Mouse (Mus musculus) brain, embryonic 18.5 days (tissue): ENCODE measurements around the gene Slc2a8.

Experiments used
- DNase-seq: peaks from one replicate; pipeline ENCODE4 v3.0.0-alpha.2; 2012; ENCODE audit warnings: low read depth, low spot score

Slc2a8 gene

GRCm38 (mm10) chr2:32971235-32971634 lies 10.6 kb downstream of the Slc2a8 start:
- DNase-seq: no peak

- no peak for DNase-seq
These were observed 12.6 kb downstream of the Slc2a8 start for GRCm38 (mm10) chr2:32969326-32969725.

GRCm38 (mm10) chr2:32968024-32968614 lies 13.8 kb downstream of the Slc2a8 start:
- DNase-seq: no peak

DNA sequence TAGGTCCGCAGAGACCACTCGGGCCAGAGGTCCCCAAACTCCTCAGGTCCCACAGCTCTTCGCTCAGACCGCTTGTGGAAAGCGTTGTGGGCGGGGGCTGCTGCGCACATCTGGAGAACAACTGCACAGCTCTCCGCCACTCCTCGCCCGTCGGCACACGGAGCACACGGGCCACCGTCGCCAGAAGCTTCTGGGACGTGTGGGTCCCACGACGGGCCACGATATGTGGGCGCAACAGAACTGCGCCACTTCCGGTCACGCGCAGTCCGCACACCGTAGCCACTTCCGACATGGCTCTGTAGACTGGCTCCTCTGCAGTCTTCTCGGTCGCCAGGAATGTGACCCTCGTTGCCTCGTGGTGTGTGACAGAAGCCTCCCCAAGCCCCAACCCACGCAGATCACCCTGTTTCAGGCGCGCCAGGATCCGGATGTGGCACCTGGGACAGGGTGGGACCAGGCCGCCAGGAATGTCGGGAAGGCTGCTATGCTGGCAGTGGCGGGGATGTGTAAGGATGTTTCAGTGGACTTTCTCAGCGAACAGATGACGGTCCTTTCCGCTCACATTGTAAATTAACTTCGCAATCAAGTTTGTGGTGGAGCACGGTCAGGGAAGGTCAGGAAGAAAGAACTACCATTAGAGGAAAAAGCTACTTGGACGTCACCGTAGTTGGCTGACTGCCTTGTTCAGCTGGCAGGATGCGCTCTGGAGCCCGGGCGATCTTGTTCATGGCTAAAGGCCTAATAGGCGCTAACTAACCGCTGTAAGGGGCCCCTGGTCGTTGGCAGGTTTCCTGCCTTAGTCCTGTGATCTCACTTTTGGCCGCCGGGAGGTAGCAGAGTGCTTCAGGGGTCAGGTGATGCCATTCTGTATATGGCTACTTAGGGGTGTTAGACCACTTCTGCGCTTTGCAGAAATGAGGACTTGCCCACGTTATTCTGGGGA lies 14.9 kb downstream of the Slc2a8 start:
- DNase-seq: peak; percentile 84

DNA sequence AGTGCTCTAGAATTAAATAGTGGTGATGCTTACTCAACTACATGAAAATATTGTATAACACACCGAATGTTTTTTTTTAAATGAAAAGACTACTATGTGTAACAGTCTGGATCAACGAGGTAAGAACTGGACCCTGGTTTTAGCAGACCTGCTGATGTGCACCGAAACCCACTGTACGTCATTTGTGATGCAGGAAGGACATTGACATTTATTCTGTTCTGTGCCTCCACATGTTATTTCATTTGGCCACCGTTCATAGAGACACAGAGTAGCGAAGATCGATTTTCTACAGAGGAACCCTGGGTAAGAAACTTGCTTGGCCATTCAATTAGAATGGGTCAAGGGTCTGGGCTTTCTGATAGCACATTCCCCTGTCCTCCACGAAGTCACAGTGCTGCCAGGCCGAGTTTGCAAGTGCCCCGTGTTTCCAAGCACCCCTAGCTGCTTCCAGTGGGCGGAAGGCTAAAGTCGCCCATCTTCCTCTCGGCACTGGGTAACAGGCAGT lies 15.6 kb downstream of the Slc2a8 start:
- DNase-seq: no peak

- no peak for DNase-seq
These were observed 16.2 kb downstream of the Slc2a8 start for GRCm38 (mm10) chr2:32965511-32966183.

- DNase-seq: no peak
These were observed 17.0 kb downstream of the Slc2a8 start for GRCm38 (mm10) chr2:32964659-32965457.

- DNase-seq: no peak
These were observed 17.9 kb downstream of the Slc2a8 start for GRCm38 (mm10) chr2:32963981-32964380.

DNA sequence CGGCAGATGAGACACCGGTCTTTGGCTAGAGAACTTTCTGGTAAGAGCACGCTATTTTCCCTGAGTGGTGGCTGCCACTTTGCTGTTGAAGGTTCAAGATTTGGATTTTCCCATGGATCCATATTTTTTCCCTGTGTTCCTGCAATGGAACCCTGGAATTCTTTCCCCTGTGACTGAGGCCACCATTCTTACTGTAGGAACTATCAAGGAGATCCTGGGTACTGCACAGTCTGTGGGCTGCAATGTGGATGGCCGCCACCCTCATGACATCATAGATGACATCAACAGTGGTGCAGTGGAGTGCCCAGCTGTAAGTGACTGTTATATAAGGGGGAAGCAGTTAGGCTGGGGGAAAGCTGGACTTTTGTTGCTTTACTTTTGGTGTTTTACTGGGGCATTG lies 18.3 kb downstream of the Slc2a8 start:
- DNase-seq: no peak

- no peak for DNase-seq
These were observed 19.0 kb downstream of the Slc2a8 start for GRCm38 (mm10) chr2:32962875-32963220.

- DNase-seq: no peak
These were observed 19.6 kb downstream of the Slc2a8 start for GRCm38 (mm10) chr2:32962062-32962874.

- DNase-seq: peak; percentile 83
These were observed 20.5 kb downstream of the Slc2a8 start, which contains the start of the genes Rpl12 and Lrsam1 for GRCm38 (mm10) chr2:32961192-32961995. Rpl12 (plus strand) TSS chr2:32961559. Lrsam1 (minus strand) TSS chr2:32961614.

GRCm38 (mm10) chr2:32960273-32960672 lies 21.6 kb downstream of the Slc2a8 start:
- DNase-seq: no peak

DNA sequence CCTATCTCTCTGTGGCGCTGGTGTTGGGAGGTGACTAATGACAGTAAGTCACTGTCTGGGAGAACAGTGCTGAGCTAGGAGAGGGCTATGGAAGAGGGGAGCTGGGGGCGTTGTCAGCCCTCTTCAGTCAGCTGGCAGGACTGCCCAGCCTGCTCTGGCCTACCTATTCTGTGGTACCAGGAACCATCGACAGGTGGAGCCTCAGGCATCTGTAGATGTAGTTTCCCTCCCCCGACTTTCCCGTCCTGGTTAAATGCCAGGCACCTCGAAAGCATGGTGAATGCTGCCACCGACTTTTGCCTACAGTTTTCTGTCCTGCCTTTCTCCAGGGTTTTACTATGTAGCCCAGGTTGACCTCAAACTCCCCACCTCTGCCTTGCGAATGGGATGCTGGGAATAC lies 24.5 kb downstream of the Slc2a8 start:
- DNase-seq: no peak

DNA sequence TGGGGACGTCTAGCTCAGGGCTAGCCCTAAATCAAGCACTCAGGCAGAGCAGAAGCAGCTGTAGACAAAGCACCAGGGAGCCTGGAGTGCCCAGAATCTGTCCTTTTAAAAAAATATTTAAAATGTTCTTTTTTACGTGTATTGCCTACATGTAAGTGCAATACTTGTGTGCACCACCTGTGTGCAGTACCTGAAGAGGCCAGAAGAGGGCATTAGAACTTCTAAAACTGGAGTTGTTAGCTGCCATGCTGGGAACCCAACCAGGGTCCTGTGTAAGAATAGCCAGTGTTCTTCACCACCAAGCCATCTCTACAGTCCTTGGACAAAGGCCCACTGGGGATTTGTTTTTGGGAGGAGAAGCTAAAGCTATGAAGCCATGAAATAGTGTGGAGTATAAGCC lies 27.3 kb downstream of the Slc2a8 start:
- DNase-seq: no peak

DNA sequence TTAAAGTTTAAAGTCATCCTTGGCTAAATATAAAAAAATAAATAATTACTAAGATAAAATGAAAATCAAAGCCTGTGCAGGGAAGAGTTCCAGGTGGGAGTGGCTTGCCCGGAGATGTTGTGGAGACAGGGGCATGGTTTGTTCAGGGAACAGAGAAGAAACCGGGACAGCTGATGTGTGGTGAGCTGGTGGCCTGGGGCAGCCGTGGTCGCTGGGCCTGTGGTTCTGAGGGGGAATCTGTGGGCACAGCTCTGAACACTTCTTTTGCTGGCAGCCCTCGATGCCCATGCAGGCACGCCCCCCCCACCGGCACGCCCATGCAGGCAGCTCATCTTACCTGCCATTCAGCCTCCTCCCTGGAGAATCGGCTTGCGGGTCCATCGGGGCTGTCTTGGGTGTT lies 34.4 kb downstream of the Slc2a8 start:
- no peak for DNase-seq

- DNase-seq: no peak
These were observed 41.4 kb downstream of the Slc2a8 start for GRCm38 (mm10) chr2:32940483-32940882.

DNA sequence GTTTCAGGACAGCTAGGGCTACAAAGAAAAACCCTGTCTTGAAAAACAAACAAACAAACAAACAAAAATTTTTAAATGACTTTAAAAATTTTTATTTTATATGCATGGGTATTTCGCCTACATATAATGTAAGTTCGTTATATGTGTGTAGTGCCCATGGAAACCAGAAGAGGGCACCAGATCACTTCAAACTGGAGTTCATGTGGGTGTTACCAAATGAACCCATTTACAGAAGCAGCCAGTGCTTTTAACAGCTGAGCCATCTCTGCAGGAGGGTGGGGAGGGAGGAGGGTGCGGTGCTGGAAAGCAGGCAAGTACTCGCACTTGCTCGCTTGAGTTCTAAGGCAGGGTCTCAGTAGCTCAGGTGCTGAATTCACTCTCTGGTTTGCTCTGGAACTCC lies 42.5 kb downstream of the Slc2a8 start:
- DNase-seq: no peak

GRCm38 (mm10) chr2:32938741-32939140 lies 43.1 kb downstream of the Slc2a8 start:
- DNase-seq: no peak

DNA sequence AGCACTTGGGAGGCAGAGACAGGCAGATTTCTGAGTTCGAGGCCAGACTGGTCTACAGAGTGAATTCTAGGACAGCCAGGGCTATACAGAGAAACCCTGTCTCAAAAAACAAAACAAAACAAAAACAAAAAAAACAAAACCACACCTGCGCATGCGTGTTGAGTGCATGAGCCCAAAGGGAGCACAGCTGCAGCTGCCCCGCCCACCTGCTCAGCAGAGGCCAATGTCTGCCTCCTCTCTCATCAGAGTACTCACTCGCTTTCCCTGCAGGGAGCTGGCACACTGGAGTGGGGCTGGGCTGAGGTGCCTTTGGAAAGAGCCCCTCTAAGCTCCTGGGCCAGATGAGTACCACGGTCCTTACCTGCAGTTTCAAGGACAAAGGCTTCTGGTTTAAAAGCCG lies 50.2 kb downstream of the Slc2a8 start:
- DNase-seq: no peak
